Mouse (Mus musculus): ENCODE measurements around the gene Pcyt1a. TPM values are rescaled to one million over a fixed set of nuclear protein-coding genes. Genes with fewer than 3 reads are reported as not detected.
A peak's percentile ranks its signal among the peaks of the same experiment; 100 is the strongest.

The Pcyt1a gene
- polyA plus RNA-seq, 1 experiment from 2014 or later, result 47.6 TPM

- peak overlapping the region; percentile 98 for H3K27ac ChIP-seq (replicated peaks)
- no peaks in the 10 kb centered on the region for H3K27me3 ChIP-seq
- peak overlapping the region; percentile 18; the same call in 1 of the 2 replicates for H3K4me3 ChIP-seq
- H3K4me1 ChIP-seq, result peaks cover 23% of the 10 kb centered on the region
- peak overlapping the region; percentile 49 for H3K9ac ChIP-seq (replicated peaks)
- peak; percentile 94 for ATAC-seq (replicated peaks)
- peak overlapping the region; percentile 42 for H3K4me2 ChIP-seq (replicated peaks)
- H3K36me3 ChIP-seq, result no peaks in the 10 kb centered on the region
- H3K9me3 ChIP-seq, result no peaks in the 10 kb centered on the region
- 6% methylated on average over 21 of the region's 21 CpGs for WGBS
Observed at GRCm38 (mm10) chr16:32516006-32516962, 85.6 kb downstream of the Pcyt1a start.

GRCm38 (mm10) chr16:32517785-32518481 lies 87.2 kb downstream of the Pcyt1a start:
- 79% methylated on average over 12 of the region's 12 CpGs for WGBS
- Histone ChIP-seq H3K9ac (replicated peaks) (no peak overlapping the region), H3K27ac (replicated peaks) (no peak overlapping the region), H3K4me1 (peaks cover 23% of the 10 kb centered on the region), H3K27me3 (no peaks in the 10 kb centered on the region), H3K36me3 (no peaks in the 10 kb centered on the region), H3K9me3 (no peaks in the 10 kb centered on the region), H3K4me3 (no peak overlapping the region), H3K4me2 (replicated peaks) (no peak overlapping the region)
- ATAC-seq (replicated peaks), result no peak

- 82% methylated on average over 15 of the region's 15 CpGs for WGBS
- Histone ChIP-seq H3K4me3 (no peak overlapping the region), H3K27me3 (no peaks in the 10 kb centered on the region), H3K36me3 (no peaks in the 10 kb centered on the region), H3K27ac (replicated peaks) (no peak overlapping the region), H3K4me2 (replicated peaks) (no peak overlapping the region), H3K4me1 (peaks cover 25% of the 10 kb centered on the region), H3K9me3 (no peaks in the 10 kb centered on the region), H3K9ac (replicated peaks) (no peak overlapping the region)
- no peak for ATAC-seq (replicated peaks)
Observed at GRCm38 (mm10) chr16:32519656-32520371, 89.1 kb downstream of the Pcyt1a start.

- H3K9ac ChIP-seq (replicated peaks), result no peak overlapping the region
- no peaks in the 10 kb centered on the region for H3K27me3 ChIP-seq
- H3K27ac ChIP-seq (replicated peaks), result no peak overlapping the region
- WGBS, result 37% methylated on average over 9 of the region's 9 CpGs
- H3K4me2 ChIP-seq (replicated peaks), result no peak overlapping the region
- no peak for ATAC-seq (replicated peaks)
- H3K36me3 ChIP-seq, result no peaks in the 10 kb centered on the region
- no peaks in the 10 kb centered on the region for H3K9me3 ChIP-seq
- H3K4me1 ChIP-seq, result peaks cover 23% of the 10 kb centered on the region
- H3K4me3 ChIP-seq, result no peak overlapping the region
Observed at GRCm38 (mm10) chr16:32520372-32520748, 89.6 kb downstream of the Pcyt1a start.

- Histone ChIP-seq H3K9me3 (no peaks in the 10 kb centered on the region), H3K4me2 (replicated peaks) (no peak overlapping the region), H3K4me3 (no peak overlapping the region), H3K36me3 (no peaks in the 10 kb centered on the region), H3K27ac (replicated peaks) (no peak overlapping the region), H3K27me3 (no peaks in the 10 kb centered on the region), H3K4me1 (0 out of 2 replicates have a peak, but pooled peaks cover 7% of the 10 kb centered on the region), H3K9ac (replicated peaks) (no peak overlapping the region)
- WGBS, result 88% methylated on average over 6 of the region's 6 CpGs
- ATAC-seq (replicated peaks), result no peak
Observed at GRCm38 (mm10) chr16:32522578-32523194, 92.0 kb downstream of the Pcyt1a start.

GRCm38 (mm10) chr16:32523462-32524243 lies 92.9 kb downstream of the Pcyt1a start:
- Histone ChIP-seq H3K4me2 (replicated peaks) (no peak overlapping the region), H3K9ac (replicated peaks) (no peak overlapping the region), H3K36me3 (no peaks in the 10 kb centered on the region), H3K9me3 (no peaks in the 10 kb centered on the region), H3K4me3 (no peak overlapping the region), H3K4me1 (0 out of 2 replicates have a peak, but pooled peaks cover 7% of the 10 kb centered on the region), H3K27me3 (no peaks in the 10 kb centered on the region), H3K27ac (replicated peaks) (0 out of 2 replicates have a peak overlapping the region, but pooled peaks have one; percentile 22)
- WGBS, result 78% methylated on average over 8 of the region's 8 CpGs
- no peak for ATAC-seq (replicated peaks)

- H3K27ac ChIP-seq (replicated peaks), result 0 out of 2 replicates have a peak overlapping the region, but pooled peaks have one; percentile 22
- 68% methylated on average over 5 of the region's 5 CpGs for WGBS
- H3K9me3 ChIP-seq, result no peaks in the 10 kb centered on the region
- H3K4me2 ChIP-seq (replicated peaks), result no peak overlapping the region
- no peaks in the 10 kb centered on the region for H3K27me3 ChIP-seq
- no peak overlapping the region for H3K4me3 ChIP-seq
- H3K4me1 ChIP-seq, result 0 out of 2 replicates have a peak, but pooled peaks cover 7% of the 10 kb centered on the region
- no peak overlapping the region for H3K9ac ChIP-seq (replicated peaks)
- H3K36me3 ChIP-seq, result no peaks in the 10 kb centered on the region
- no peak for ATAC-seq (replicated peaks)
Observed at GRCm38 (mm10) chr16:32524244-32524615, 93.5 kb downstream of the Pcyt1a start.

Other genes with a start within 250 kb of the Pcyt1a start
- 20.2 and 22.8 TPM in 2 replicates for gene Fbxo45, start 183.8 kb upstream of the Pcyt1a start, polyA plus RNA-seq (2015; fragmentation: Nextera tagmentation; extraction: Ambion mirVana)
- gene Wdr53, start 183.7 kb upstream of the Pcyt1a start, polyA plus RNA-seq (2015; fragmentation: Nextera tagmentation; extraction: Ambion mirVana), result 16.6 and 17.4 TPM in 2 replicates
- gene Smco1, start 159.5 kb upstream of the Pcyt1a start, polyA plus RNA-seq (2015; fragmentation: Nextera tagmentation; extraction: Ambion mirVana), result not detected in 2 replicates
- gene Rnf168, start 153.5 kb upstream of the Pcyt1a start, polyA plus RNA-seq (2015; fragmentation: Nextera tagmentation; extraction: Ambion mirVana), result 35.9 and 36.0 TPM in 2 replicates
- 26.2 and 26.7 TPM in 2 replicates for gene Ubxn7, start 98.7 kb upstream of the Pcyt1a start, polyA plus RNA-seq (2015; fragmentation: Nextera tagmentation; extraction: Ambion mirVana)
- gene Tm4sf19, start 30.4 kb upstream of the Pcyt1a start, polyA plus RNA-seq (2015; fragmentation: Nextera tagmentation; extraction: Ambion mirVana), result not detected in 2 replicates
- gene Tctex1d2, start 11.2 kb upstream of the Pcyt1a start, polyA plus RNA-seq (2015; fragmentation: Nextera tagmentation; extraction: Ambion mirVana), result 33.8 and 34.2 TPM in 2 replicates
- 0.11 and 0.29 TPM in 2 replicates for gene Slc51a, start 57.0 kb downstream of the Pcyt1a start, polyA plus RNA-seq (2015; fragmentation: Nextera tagmentation; extraction: Ambion mirVana)
- gene Zdhhc19, start 65.3 kb downstream of the Pcyt1a start, polyA plus RNA-seq (2015; fragmentation: Nextera tagmentation; extraction: Ambion mirVana), result not detected in 2 replicates
- 28.3 and 33.1 TPM in 2 replicates for gene Tfrc, start 178.0 kb downstream of the Pcyt1a start, polyA plus RNA-seq (2015; fragmentation: Nextera tagmentation; extraction: Ambion mirVana)
- gene Tnk2, start 213.0 kb downstream of the Pcyt1a start, polyA plus RNA-seq (2015; fragmentation: Nextera tagmentation; extraction: Ambion mirVana), result 16.0 and 20.4 TPM in 2 replicates

All from forebrain, embryonic 15.5 days (tissue).